10 mouse cellular contexts compared by ENCODE assay signal in genomic region chr3:101799852-101800595, GRCm38 (mm10). TPM values are rescaled to one million over a fixed set of nuclear protein-coding genes. Genes with fewer than 3 reads are reported as not detected.
DNase-seq lines count a peak whose midpoint lies in the region; ATAC-seq lines count a peak whose summit lies in the region.
"Had no signal": no experiment of that assay in that cellular context is flagged by ENCODE, and none has a peak within 500 bp of the region (broad histone marks: within the 10 kb centered on the region; RNA-seq: fewer than 3 reads in every experiment).

No protein-coding gene starts in this region.

- DNase-seq in A20 (ENCODE audit: low read depth, low spot score), result peak; percentile 69
- DNase-seq in CD8-positive naive resting alpha-beta T cell, adult 2 months (ENCODE audit: low read depth in 2 of 2, low spot score in 2 of 2), result peak; percentile 44 to 59
- DNase-seq in urinary bladder, adult 2 months (ENCODE audit: low spot score), result no peak
- no peak for DNase-seq in right cerebral cortex, postnatal 36 days (ENCODE audit: low spot score in 2 of 2)
- DNase-seq: left cerebral cortex, postnatal 4 days had no signal

- ATAC-seq in heart, embryonic 13.5 days (ENCODE audit: extremely low read depth, insufficient number of reproducible peaks, low FRiP score, low TSS enrichment), result no peak
- no peak for ATAC-seq in cerebellum, adult (ENCODE audit: insufficient number of reproducible peaks, low FRiP score, low TSS enrichment)
- no peak for ATAC-seq in forebrain, embryonic 15.5 days (replicated peaks)
- ATAC-seq: midbrain, embryonic 16.5 days had no signal

- no peak overlapping the region for H3K9ac ChIP-seq in heart, embryonic 13.5 days
- no peak overlapping the region for H3K9ac ChIP-seq in forebrain, embryonic 15.5 days (replicated peaks)

- peaks cover 82% of the 10 kb centered on the region for H3K4me1 ChIP-seq in heart, embryonic 13.5 days
- peaks cover 12% of the 10 kb centered on the region for H3K4me1 ChIP-seq in forebrain, embryonic 15.5 days

- H3K9me3 ChIP-seq in heart, embryonic 13.5 days, result no peaks in the 10 kb centered on the region
- H3K9me3 ChIP-seq in forebrain, embryonic 15.5 days, result no peaks in the 10 kb centered on the region

- H3K27me3 ChIP-seq in heart, embryonic 13.5 days (replicated peaks), result no peaks in the 10 kb centered on the region
- no peaks in the 10 kb centered on the region for H3K27me3 ChIP-seq in forebrain, embryonic 15.5 days

- H3K4me2 ChIP-seq in heart, embryonic 13.5 days, result no peak overlapping the region
- no peak overlapping the region for H3K4me2 ChIP-seq in forebrain, embryonic 15.5 days (replicated peaks)

- 0 out of 2 replicates have a peak overlapping the region, but pooled peaks have one; percentile 22 for H3K27ac ChIP-seq in heart, embryonic 13.5 days (replicated peaks)
- H3K27ac ChIP-seq in macrophage, result peak overlapping the region; percentile 48
- H3K27ac ChIP-seq in forebrain, embryonic 15.5 days (replicated peaks), result no peak overlapping the region

- 60% methylated on average over 14 of the region's 14 CpGs for WGBS in heart, embryonic 13.5 days
- WGBS in macrophage (ENCODE audit: missing documents), result 6% methylated on average over 13 of the region's 14 CpGs
- WGBS in forebrain, embryonic 15.5 days, result 78% methylated on average over 14 of the region's 14 CpGs

- H3K36me3 ChIP-seq in heart, embryonic 13.5 days, result no peaks in the 10 kb centered on the region
- no peaks in the 10 kb centered on the region for H3K36me3 ChIP-seq in macrophage (ENCODE audit: inconsistent target)
- no peaks in the 10 kb centered on the region for H3K36me3 ChIP-seq in forebrain, embryonic 15.5 days

- H3K4me3 ChIP-seq in heart, embryonic 13.5 days, result no peak overlapping the region
- H3K4me3 ChIP-seq in macrophage (ENCODE audit: inconsistent target), result no peak overlapping the region
- no peak overlapping the region for H3K4me3 ChIP-seq in forebrain, embryonic 15.5 days

- H3K79me2 ChIP-seq in macrophage (ENCODE audit: inconsistent target), result no peaks in the 10 kb centered on the region

RNA-seq across cellular contexts. Expression of gene Mab21l3, which starts 48.7 kb away (rescaled TPM):
- 0.28 and 0.55 TPM in 2 replicates for polyA plus RNA-seq in heart, embryonic 13.5 days (2015; fragmentation: Nextera tagmentation; extraction: Ambion mirVana)
- total RNA-seq in macrophage (2018; cell fraction: chromatin; rRNA removed), result 1 to 10 TPM in 16 of 26 experiments, under 1 TPM in 8, not detected in 2; 0.29 to 8.7 (median 1.6) TPM
- total RNA-seq in macrophage (2018; cell fraction: cytosol; rRNA removed), result 1 to 10 TPM in 10 of 26 experiments, under 1 TPM in 16; 0.04 to 4.2 (median 0.93) TPM
- total RNA-seq in macrophage (2018; cell fraction: nucleus; rRNA removed), result 1 to 10 TPM in 18 of 26 experiments, under 1 TPM in 5, not detected in 3; 0.23 to 7.3 (median 2.1) TPM
- polyA plus RNA-seq in macrophage (2018), result 0.11 to 0.26 TPM (median 0.14 TPM) in 3 replicates
- polyA plus RNA-seq in urinary bladder, adult 2 months (2012; rRNA removed), result 1.7 and 2.2 TPM in 2 replicates
- polyA plus RNA-seq in forebrain, embryonic 15.5 days (2015; fragmentation: Nextera tagmentation; extraction: Ambion mirVana), result 0.32 and 0.56 TPM in 2 replicates

Comparison
In these comparisons a context has a peak if more than half of its experiments do, and no peak if none do; other contexts are left out.
1. DNase-seq: peak in A20 (single experiment) and CD8-positive naive resting alpha-beta T cell, adult 2 months (2 of 2); none in urinary bladder, adult 2 months (single experiment) and right cerebral cortex, postnatal 36 days (0 of 2).